Mouse (Mus musculus) liver, embryonic 14.5 days (tissue): ENCODE measurements at regions not wholly inside any gene's neighbourhood (a gene's known extent, or its start where the extent isn't known, plus 50 kb on each side); places are given as distances from the start of the nearest gene placed in this dataset.

Source experiments
- ATAC-seq: fragments of 200-750 bp; cut with Nextera tagmentation; 2 replicates; pipeline ENCODE4 v1.8.0; 2017; ENCODE audit warnings: moderate number of reproducible peaks, mild to moderate bottlenecking, moderate library complexity; ENCODE audit not compliant: insufficient read depth
- DNase-seq, 3 experiments: peaks; one replicate each; pipeline ENCODE4 v3.0.0-alpha.2; 2012 to 2013; ENCODE audit warnings: low read depth in 3 of 3, low spot score in 3 of 3
- H3K27ac ChIP-seq: fragments of 300-500 bp; sonication (generic); 2 replicates; pipeline ENCODE4 v1.5.1; 2014; ENCODE audit warnings: moderate library complexity, mild to moderate bottlenecking, control low read depth, inconsistent platforms
- H3K27me3 ChIP-seq: fragments of 300-500 bp; sonication (generic); 2 replicates; pipeline ENCODE4 v1.6.1; 2014; ENCODE audit warnings: mild to moderate bottlenecking, low read length, moderate library complexity; ENCODE audit not compliant: control insufficient read depth, insufficient read depth
- H3K36me3 ChIP-seq: fragments of 300-500 bp; sonication (generic); replicated peaks from 2 replicates; pipeline ENCODE4 v1.6.1; 2014; ENCODE audit warnings: low read depth; ENCODE audit not compliant: control insufficient read depth, insufficient read depth
- H3K4me1 ChIP-seq, 2 experiments: fragments of 200-500 bp in 1 of 2; fragments of 300-500 bp in 1 of 2; sonication (generic) in 1 of 2; replicated peaks; 2 replicates each; pipeline ENCODE4 v1.6.1; 2012 to 2014; ENCODE audit warnings: antibody characterized with exemption in 1 of 2, inconsistent platforms in 1 of 2, low read length in 1 of 2; ENCODE audit not compliant: control insufficient read depth in 2 of 2, insufficient read depth in 2 of 2
- H3K4me2 ChIP-seq: fragments of 300-500 bp; sonication (generic); 2 replicates; pipeline ENCODE4 v1.6.1; 2014; ENCODE audit warnings: low read depth, mild to moderate bottlenecking, control low read depth, moderate library complexity
- H3K4me3 ChIP-seq, 2 experiments: fragments of 200-500 bp in 1 of 2; fragments of 300-500 bp in 1 of 2; sonication (generic) in 1 of 2; 2 replicates each; pipeline ENCODE4 v1.5.1; 2012 to 2014; ENCODE audit warnings: low read depth in 2 of 2, low read length in 2 of 2, mild to moderate bottlenecking in 2 of 2, control low read depth in 1 of 2, inconsistent platforms in 1 of 2, moderate library complexity in 1 of 2; ENCODE audit not compliant: insufficient read depth in 1 of 2
- H3K9ac ChIP-seq: fragments of 300-500 bp; sonication (generic); replicated peaks from 2 replicates; pipeline ENCODE4 v1.6.1; 2014; ENCODE audit warnings: mild to moderate bottlenecking, control low read depth, moderate library complexity
- H3K9me3 ChIP-seq: fragments of 300-500 bp; sonication (generic); 2 replicates; pipeline ENCODE4 v1.6.1; 2016; ENCODE audit warnings: low read length, mixed read lengths; ENCODE audit not compliant: control insufficient read depth
- CTCF ChIP-seq: IDR thresholded peaks from 2 replicates; pipeline ENCODE4 v1.5.1; 2016; ENCODE audit warnings: antibody characterized with exemption, low read depth, control low read depth
- EP300 ChIP-seq: IDR thresholded peaks from 2 replicates; pipeline ENCODE4 v1.6.1; 2016; ENCODE audit warnings: antibody characterized with exemption, low read depth
- WGBS: fragments of 180-500 bp; shearing (Covaris S2); extraction: QIAGEN DNeasy Blood & Tissue Kit; methylation state at CpG from one replicate; pipeline ENCODE4 v1.1.7; 2014; ENCODE audit not compliant: insufficient replicate concordance; 5-methylcytosine and 5-hydroxymethylcytosine counted together

DNA sequence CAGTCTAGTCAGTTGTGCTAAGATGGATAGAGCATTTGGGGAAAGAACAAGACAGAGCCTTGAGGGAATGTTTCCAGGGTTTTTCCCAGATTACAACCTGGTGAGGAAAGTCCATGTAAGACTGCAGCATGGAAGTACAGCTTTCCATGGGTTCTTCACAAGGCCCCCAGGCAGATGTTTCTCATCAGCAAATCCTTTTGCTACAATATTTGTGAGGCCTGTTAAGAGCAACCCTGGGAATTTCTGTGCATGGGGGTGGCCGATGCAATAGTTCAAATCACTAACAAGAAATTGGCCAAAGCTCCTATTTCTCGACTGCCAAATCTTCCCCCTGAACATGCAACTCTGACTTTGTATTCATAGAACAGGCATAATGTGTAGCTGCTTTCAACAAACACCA lies 546.0 kb downstream of the Nr2f2 start:
- WGBS, result 56% methylated on average over 2 of the region's 2 CpGs
- ATAC-seq (no peak), DNase-seq (no peak)

DNA sequence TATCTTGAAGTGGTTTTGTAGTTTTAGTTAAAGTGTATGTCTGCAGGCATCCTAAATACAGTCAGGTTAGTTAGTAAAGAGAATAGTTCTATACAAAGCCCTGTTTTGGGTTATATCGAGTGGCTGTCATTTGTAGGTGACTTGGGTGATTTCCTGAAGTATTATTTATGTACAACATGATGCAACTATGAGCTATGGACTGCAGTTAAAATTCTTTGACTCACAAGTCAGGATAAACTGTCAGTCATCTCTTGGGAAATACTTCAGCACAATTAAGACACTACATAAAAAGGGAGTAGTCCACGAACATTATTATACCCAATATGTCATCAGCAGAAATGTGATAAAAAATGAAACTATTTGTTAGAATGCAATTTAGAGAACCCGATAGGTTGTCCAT lies 554.2 kb downstream of the Nr2f2 start:
- no peak overlapping the region for H3K9ac ChIP-seq
- TF ChIP-seq CTCF, result no peak
- no peak for TF ChIP-seq EP300
- H3K4me3 ChIP-seq, result no peak overlapping the region
- H3K36me3 ChIP-seq, result no peaks in the 10 kb centered on the region
- H3K4me2 ChIP-seq, result no peak overlapping the region
- H3K27ac ChIP-seq, result no peak overlapping the region
- no peaks in the 10 kb centered on the region for H3K9me3 ChIP-seq
- H3K4me1 ChIP-seq, result no peaks in the 10 kb centered on the region
- H3K27me3 ChIP-seq, result no peaks in the 10 kb centered on the region
- DNase-seq, result no peak
- WGBS, result 59% methylated on average over 3 of the region's 3 CpGs
- ATAC-seq, result no peak

More for the DNA sequence above, 546.0 kb downstream of the Nr2f2 start:
- no peaks in the 10 kb centered on the region for H3K27me3 ChIP-seq
- H3K9ac ChIP-seq, result no peak overlapping the region
- no peak overlapping the region for H3K27ac ChIP-seq
- TF ChIP-seq EP300, result no peak
- no peak for TF ChIP-seq CTCF
- no peaks in the 10 kb centered on the region for H3K9me3 ChIP-seq
- no peak overlapping the region for H3K4me3 ChIP-seq
- H3K36me3 ChIP-seq, result no peaks in the 10 kb centered on the region
- no peaks in the 10 kb centered on the region for H3K4me1 ChIP-seq
- no peak overlapping the region for H3K4me2 ChIP-seq

DNA sequence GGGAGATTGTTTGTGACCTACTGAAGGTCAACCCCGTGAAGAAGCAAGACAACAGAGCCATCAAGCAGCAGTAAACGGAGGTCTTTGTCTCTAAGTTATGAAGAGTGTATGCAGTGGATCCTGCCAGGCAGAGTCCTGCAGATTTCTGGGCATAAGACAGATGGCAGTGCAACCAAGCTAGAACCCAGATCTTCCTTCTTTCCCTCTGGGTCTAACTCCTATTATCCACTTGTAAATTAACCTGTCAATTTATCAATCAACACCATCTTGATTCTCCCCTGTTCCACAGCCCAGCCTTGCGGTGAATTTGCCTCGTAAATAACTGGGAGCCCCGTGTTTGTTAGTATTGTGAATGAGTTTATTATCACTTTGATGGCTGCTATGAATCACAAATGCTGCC lies 555.7 kb downstream of the Nr2f2 start:
- Histone ChIP-seq H3K4me3 (no peak overlapping the region), H3K27ac (no peak overlapping the region)
- no peak for DNase-seq

DNA sequence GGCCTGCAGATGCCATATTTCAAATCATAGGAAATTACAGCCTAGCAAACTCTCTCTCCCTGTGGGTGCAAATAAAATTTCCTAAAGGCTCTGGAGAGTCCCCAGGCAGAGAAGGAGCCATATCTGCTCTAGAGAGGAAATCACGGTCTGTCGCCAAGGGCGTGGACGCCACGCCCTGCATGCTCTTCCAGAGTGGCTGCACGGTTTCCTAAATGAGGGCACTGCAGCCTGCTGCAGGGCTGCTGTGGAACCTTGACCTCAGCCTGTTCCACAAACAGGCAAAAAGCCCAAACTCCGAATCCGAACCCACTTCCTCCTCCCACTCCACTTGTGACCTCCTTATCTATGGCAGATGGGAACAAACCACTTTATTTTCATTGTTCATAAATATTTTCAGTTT lies 559.3 kb downstream of the Nr2f2 start:
- Histone ChIP-seq H3K9ac (no peak overlapping the region), H3K9me3 (no peaks in the 10 kb centered on the region), H3K36me3 (no peaks in the 10 kb centered on the region), H3K4me3 (no peak overlapping the region), H3K27me3 (no peaks in the 10 kb centered on the region), H3K4me1 (no peaks in the 10 kb centered on the region), H3K4me2 (no peak overlapping the region), H3K27ac (no peak overlapping the region)
- 34% methylated on average over 8 of the region's 8 CpGs for WGBS
- TF ChIP-seq EP300, result no peak
- TF ChIP-seq CTCF, result no peak
- no peak for ATAC-seq
- DNase-seq, result no peak

More for the DNA sequence above, 555.7 kb downstream of the Nr2f2 start:
- no peak overlapping the region for H3K9ac ChIP-seq
- no peaks in the 10 kb centered on the region for H3K27me3 ChIP-seq
- ATAC-seq, result no peak
- 23% methylated on average over 5 of the region's 5 CpGs for WGBS
- H3K4me1 ChIP-seq, result no peaks in the 10 kb centered on the region
- no peaks in the 10 kb centered on the region for H3K9me3 ChIP-seq
- H3K4me2 ChIP-seq, result no peak overlapping the region
- H3K36me3 ChIP-seq, result no peaks in the 10 kb centered on the region
- TF ChIP-seq CTCF (no peak), EP300 (no peak)

DNA sequence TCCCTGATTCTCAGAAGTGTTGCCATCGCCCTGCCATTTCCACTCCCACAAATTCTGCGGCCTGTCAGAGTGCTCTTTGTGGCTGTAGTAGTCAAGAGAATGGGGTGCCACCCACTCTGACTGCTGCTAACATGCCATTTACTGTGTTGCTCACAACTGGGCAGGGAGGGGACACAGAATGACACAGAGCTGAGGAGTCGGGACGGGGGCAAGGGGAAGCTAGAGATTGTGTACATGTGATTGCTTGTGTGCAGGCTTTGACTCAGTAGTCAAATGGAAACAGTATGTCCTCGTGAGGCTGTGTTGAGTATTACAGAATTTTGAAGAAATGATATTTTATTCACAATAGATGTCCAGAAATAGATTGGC lies 595.6 kb downstream of the Nr2f2 start:
- Histone ChIP-seq H3K4me1 (no peaks in the 10 kb centered on the region), H3K9me3 (no peaks in the 10 kb centered on the region), H3K27ac (no peak overlapping the region), H3K9ac (no peak overlapping the region), H3K4me3 (no peak overlapping the region), H3K4me2 (no peak overlapping the region), H3K36me3 (no peaks in the 10 kb centered on the region), H3K27me3 (no peaks in the 10 kb centered on the region)
- no peak for DNase-seq
- WGBS, result 48% methylated on average over 5 of the region's 5 CpGs
- TF ChIP-seq EP300, result no peak
- no peak for TF ChIP-seq CTCF
- no peak for ATAC-seq
